Mouse (Mus musculus): ENCODE results near the gene Ptprq. TPM values are rescaled to one million over a fixed set of nuclear protein-coding genes. Genes with fewer than 3 reads are reported as not detected.

Ptprq gene
- polyA plus RNA-seq, 1 experiment = 1.4 TPM

GRCm38 (mm10) chr10:107739815-107740214 is 20.0 kb upstream of the Ptprq start:
- Histone ChIP-seq H3K36me3 (ENCODE audit: control insufficient read depth, insufficient read depth, low read length) (no peaks in the 10 kb centered on the region), H3K4me1 (ENCODE audit: control insufficient read depth, insufficient read depth, low read length) (no peaks in the 10 kb centered on the region), H3K4me3 (ENCODE audit: control insufficient read depth, low read depth, low read length) (no peak overlapping the region), H3K27ac (ENCODE audit: control insufficient read depth, insufficient read depth, low read depth, low read length) (no peak overlapping the region), H3K27me3 (ENCODE audit: control insufficient read depth, insufficient read depth, low read length) (no peaks in the 10 kb centered on the region)
- TF ChIP-seq CTCF (IDR thresholded peaks at IDR 0.05; ENCODE audit: control insufficient read depth, insufficient read depth, insufficient replicate concordance, low read depth, low read length) (no peak), POLR2A (IDR thresholded peaks at IDR 0.05; ENCODE audit: control insufficient read depth, low read depth, low read length) (no peak)

GRCm38 (mm10) chr10:107737743-107738142 is 17.9 kb upstream of the Ptprq start:
- Histone ChIP-seq H3K36me3 (ENCODE audit: control insufficient read depth, insufficient read depth, low read length) (no peaks in the 10 kb centered on the region), H3K4me3 (ENCODE audit: control insufficient read depth, low read depth, low read length) (no peak overlapping the region), H3K27ac (ENCODE audit: control insufficient read depth, insufficient read depth, low read depth, low read length) (no peak overlapping the region), H3K4me1 (ENCODE audit: control insufficient read depth, insufficient read depth, low read length) (no peaks in the 10 kb centered on the region), H3K27me3 (ENCODE audit: control insufficient read depth, insufficient read depth, low read length) (no peaks in the 10 kb centered on the region)
- TF ChIP-seq POLR2A (IDR thresholded peaks at IDR 0.05; ENCODE audit: control insufficient read depth, low read depth, low read length) = no peak
- TF ChIP-seq CTCF (IDR thresholded peaks at IDR 0.05; ENCODE audit: control insufficient read depth, insufficient read depth, insufficient replicate concordance, low read depth, low read length) = no peak

- TF ChIP-seq POLR2A (IDR thresholded peaks at IDR 0.05; ENCODE audit: control insufficient read depth, low read depth, low read length) (no peak), CTCF (IDR thresholded peaks at IDR 0.05; ENCODE audit: control insufficient read depth, insufficient read depth, insufficient replicate concordance, low read depth, low read length) (no peak)
- no peaks in the 10 kb centered on the region for H3K36me3 ChIP-seq (ENCODE audit: control insufficient read depth, insufficient read depth, low read length)
- no peak overlapping the region for H3K27ac ChIP-seq (ENCODE audit: control insufficient read depth, insufficient read depth, low read depth, low read length)
- no peak overlapping the region for H3K4me3 ChIP-seq (ENCODE audit: control insufficient read depth, low read depth, low read length)
- no peaks in the 10 kb centered on the region for H3K27me3 ChIP-seq (ENCODE audit: control insufficient read depth, insufficient read depth, low read length)
- no peaks in the 10 kb centered on the region for H3K4me1 ChIP-seq (ENCODE audit: control insufficient read depth, insufficient read depth, low read length)
Observed at GRCm38 (mm10) chr10:107735448-107735847, 15.6 kb upstream of the Ptprq start.

GRCm38 (mm10) chr10:107734327-107734726 is 14.5 kb upstream of the Ptprq start:
- no peak overlapping the region for H3K27ac ChIP-seq (ENCODE audit: control insufficient read depth, insufficient read depth, low read depth, low read length)
- TF ChIP-seq CTCF (IDR thresholded peaks at IDR 0.05; ENCODE audit: control insufficient read depth, insufficient read depth, insufficient replicate concordance, low read depth, low read length) (no peak), POLR2A (IDR thresholded peaks at IDR 0.05; ENCODE audit: control insufficient read depth, low read depth, low read length) (no peak)

GRCm38 (mm10) chr10:107725631-107726030 is 5.8 kb upstream of the Ptprq start:
- H3K27me3 ChIP-seq (ENCODE audit: control insufficient read depth, insufficient read depth, low read length) = no peaks in the 10 kb centered on the region
- no peaks in the 10 kb centered on the region for H3K4me1 ChIP-seq (ENCODE audit: control insufficient read depth, insufficient read depth, low read length)
- TF ChIP-seq POLR2A (IDR thresholded peaks at IDR 0.05; ENCODE audit: control insufficient read depth, low read depth, low read length) (no peak), CTCF (IDR thresholded peaks at IDR 0.05; ENCODE audit: control insufficient read depth, insufficient read depth, insufficient replicate concordance, low read depth, low read length) (no peak)
- no peaks in the 10 kb centered on the region for H3K36me3 ChIP-seq (ENCODE audit: control insufficient read depth, insufficient read depth, low read length)
- no peak overlapping the region for H3K27ac ChIP-seq (ENCODE audit: control insufficient read depth, insufficient read depth, low read depth, low read length)
- no peak overlapping the region for H3K4me3 ChIP-seq (ENCODE audit: control insufficient read depth, low read depth, low read length)

More at GRCm38 (mm10) chr10:107734327-107734726, 14.5 kb upstream of the Ptprq start:
- H3K36me3 ChIP-seq (ENCODE audit: control insufficient read depth, insufficient read depth, low read length) = no peaks in the 10 kb centered on the region
- no peaks in the 10 kb centered on the region for H3K27me3 ChIP-seq (ENCODE audit: control insufficient read depth, insufficient read depth, low read length)
- no peak overlapping the region for H3K4me3 ChIP-seq (ENCODE audit: control insufficient read depth, low read depth, low read length)
- no peaks in the 10 kb centered on the region for H3K4me1 ChIP-seq (ENCODE audit: control insufficient read depth, insufficient read depth, low read length)

GRCm38 (mm10) chr10:107704443-107704842 is 15.4 kb downstream of the Ptprq start:
- Histone ChIP-seq H3K27ac (ENCODE audit: control insufficient read depth, insufficient read depth, low read depth, low read length) (no peak overlapping the region), H3K36me3 (ENCODE audit: control insufficient read depth, insufficient read depth, low read length) (no peaks in the 10 kb centered on the region), H3K4me3 (ENCODE audit: control insufficient read depth, low read depth, low read length) (no peak overlapping the region), H3K27me3 (ENCODE audit: control insufficient read depth, insufficient read depth, low read length) (no peaks in the 10 kb centered on the region), H3K4me1 (ENCODE audit: control insufficient read depth, insufficient read depth, low read length) (no peaks in the 10 kb centered on the region)
- TF ChIP-seq CTCF (IDR thresholded peaks at IDR 0.05; ENCODE audit: control insufficient read depth, insufficient read depth, insufficient replicate concordance, low read depth, low read length) (no peak), POLR2A (IDR thresholded peaks at IDR 0.05; ENCODE audit: control insufficient read depth, low read depth, low read length) (no peak)

DNA sequence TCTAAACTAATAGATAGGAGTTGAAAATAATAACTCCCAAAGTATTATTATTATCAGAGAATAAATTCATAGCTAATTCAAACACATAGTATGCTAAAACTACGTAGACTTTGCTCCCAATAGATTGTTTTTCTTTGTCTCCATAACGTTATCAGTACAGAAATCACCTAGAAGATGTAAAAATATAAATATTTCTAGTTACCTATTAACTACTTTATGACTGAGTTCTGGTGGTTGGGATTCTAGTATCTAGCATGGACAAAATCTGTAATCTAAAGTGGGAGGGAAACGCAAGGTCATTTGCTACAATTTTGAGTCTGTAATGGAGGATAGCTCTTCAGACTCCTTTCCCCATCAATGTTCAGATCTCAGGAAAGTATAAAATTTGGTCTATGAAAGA is 18.9 kb downstream of the Ptprq start:
- TF ChIP-seq POLR2A (IDR thresholded peaks at IDR 0.05; ENCODE audit: control insufficient read depth, low read depth, low read length) = no peak
- TF ChIP-seq CTCF (IDR thresholded peaks at IDR 0.05; ENCODE audit: control insufficient read depth, insufficient read depth, insufficient replicate concordance, low read depth, low read length) = no peak
- Histone ChIP-seq H3K27ac (ENCODE audit: control insufficient read depth, insufficient read depth, low read depth, low read length) (no peak overlapping the region), H3K27me3 (ENCODE audit: control insufficient read depth, insufficient read depth, low read length) (no peaks in the 10 kb centered on the region), H3K4me1 (ENCODE audit: control insufficient read depth, insufficient read depth, low read length) (no peaks in the 10 kb centered on the region), H3K4me3 (ENCODE audit: control insufficient read depth, low read depth, low read length) (no peak overlapping the region), H3K36me3 (ENCODE audit: control insufficient read depth, insufficient read depth, low read length) (no peaks in the 10 kb centered on the region)

- no peak overlapping the region for H3K27ac ChIP-seq (ENCODE audit: control insufficient read depth, insufficient read depth, low read depth, low read length)
- no peak overlapping the region for H3K4me3 ChIP-seq (ENCODE audit: control insufficient read depth, low read depth, low read length)
- no peaks in the 10 kb centered on the region for H3K27me3 ChIP-seq (ENCODE audit: control insufficient read depth, insufficient read depth, low read length)
- TF ChIP-seq CTCF (IDR thresholded peaks at IDR 0.05; ENCODE audit: control insufficient read depth, insufficient read depth, insufficient replicate concordance, low read depth, low read length) (no peak), POLR2A (IDR thresholded peaks at IDR 0.05; ENCODE audit: control insufficient read depth, low read depth, low read length) (no peak)
- no peaks in the 10 kb centered on the region for H3K4me1 ChIP-seq (ENCODE audit: control insufficient read depth, insufficient read depth, low read length)
- no peaks in the 10 kb centered on the region for H3K36me3 ChIP-seq (ENCODE audit: control insufficient read depth, insufficient read depth, low read length)
Observed at GRCm38 (mm10) chr10:107698716-107699115, 21.1 kb downstream of the Ptprq start.

All from testis, adult 2 months (tissue).